Mouse (Mus musculus) liver, adult 2 months (tissue): ENCODE data around the gene Bcl2l12. TPM values are rescaled to one million over a fixed set of nuclear protein-coding genes. Genes with fewer than 3 reads are reported as not detected.

Experiments
- DNase-seq: peaks from one replicate; pipeline ENCODE4 v3.0.0-alpha.2; 2011; ENCODE audit warnings: low read depth, low spot score; ENCODE audit errors: extremely low read depth
- H3K27ac ChIP-seq: fragments of 200-500 bp; replicated peaks from 2 replicates; pipeline ENCODE4 v1.5.1; 2012; ENCODE audit warnings: low read depth, mild to moderate bottlenecking, control low read depth, inconsistent platforms, low read length; ENCODE audit not compliant: insufficient read depth
- H3K27me3 ChIP-seq: fragments of 200-500 bp; 2 replicates; pipeline ENCODE4 v1.6.1; 2012; ENCODE audit warnings: mild to moderate bottlenecking, moderate library complexity, low read length, inconsistent platforms; ENCODE audit not compliant: control insufficient read depth, insufficient read depth
- H3K36me3 ChIP-seq: fragments of 200-500 bp; 2 replicates; pipeline ENCODE4 v1.6.1; 2012; ENCODE audit warnings: low read length, inconsistent platforms; ENCODE audit not compliant: control insufficient read depth, insufficient read depth
- H3K4me1 ChIP-seq: fragments of 200-500 bp; 2 replicates; pipeline ENCODE4 v1.6.1; 2011; ENCODE audit warnings: low read length; ENCODE audit not compliant: control insufficient read depth, insufficient read depth
- H3K4me3 ChIP-seq: fragments of 200-500 bp; 2 replicates; pipeline ENCODE4 v1.5.1; 2011; ENCODE audit warnings: low read depth, mild to moderate bottlenecking, control low read depth, low read length, moderate library complexity; ENCODE audit not compliant: insufficient read depth
- H3K79me2 ChIP-seq: fragments of 200-500 bp; 2 replicates; pipeline ENCODE4 v1.6.1; 2012; ENCODE audit warnings: inconsistent platforms, mild to moderate bottlenecking, low read length, moderate library complexity; ENCODE audit not compliant: control insufficient read depth, insufficient read depth
- H3K9ac ChIP-seq: fragments of 200-500 bp; 2 replicates; pipeline ENCODE4 v1.6.1; 2012; ENCODE audit warnings: low read depth, mild to moderate bottlenecking, control low read depth, inconsistent platforms, low read length
- CTCF ChIP-seq: fragments of 200-500 bp; IDR thresholded peaks from 2 replicates; pipeline ENCODE4 v1.5.1; 2011; ENCODE audit warnings: low read depth, low read length, control low read depth
- POLR2A ChIP-seq: fragments of 200-500 bp; IDR thresholded peaks from 2 replicates; pipeline ENCODE4 v1.6.1; 2011; ENCODE audit warnings: low read length, control low read depth; ENCODE audit not compliant: insufficient read depth; ENCODE audit errors: extremely low read depth
- WGBS: fragments of 180-500 bp; shearing (Covaris S2); methylation state at CpG from one replicate; pipeline ENCODE4 v1.1.7; 2018; 5-methylcytosine and 5-hydroxymethylcytosine counted together
- polyA plus RNA-seq: library from polyadenylated mRNA; depleted of rRNA; stranded (reverse); fragments of >200 nt; gene quantifications from 2 replicates; pipeline ENCODE4 v1.2.3, GENCODE M21; 2012
- total RNA-seq: library from RNA; depleted of rRNA; stranded (reverse); fragments of >200 nt; gene quantifications from 2 replicates; pipeline ENCODE4 v1.2.3, GENCODE M21; 2014

Bcl2l12 gene
- total and polyA plus RNA-seq, 2 experiments = 5.6 to 14.5 TPM

DNA sequence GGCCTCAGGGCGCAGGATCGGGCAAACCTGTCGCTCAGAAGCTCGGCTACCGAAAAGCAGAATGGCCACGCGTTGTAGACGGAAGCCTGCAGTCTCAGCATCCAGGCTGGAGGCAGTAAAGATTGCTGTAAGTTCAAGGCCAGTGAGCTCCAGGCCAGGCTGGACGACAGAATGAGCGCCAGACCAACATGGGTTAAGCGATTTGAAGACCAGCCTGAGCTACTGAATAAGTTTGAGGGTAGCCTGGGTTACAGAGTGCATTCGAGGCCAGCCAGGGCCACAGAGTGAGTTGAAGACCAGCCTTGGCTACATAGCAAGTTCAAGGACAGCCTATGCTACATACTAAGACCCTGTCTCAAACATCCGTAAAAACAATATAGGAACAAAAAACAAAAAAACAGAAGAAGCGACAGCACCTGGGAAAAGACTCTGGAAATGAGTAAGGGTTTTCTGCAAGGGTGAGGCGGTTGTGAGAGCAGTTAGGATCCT is 528 bp downstream of the Bcl2l12 start:
- Histone ChIP-seq H3K4me3 (peak overlapping the region; percentile 80), H3K36me3 (peaks cover 10% of the 10 kb centered on the region; the same call in 1 of the 2 replicates), H3K27ac (peak overlapping the region; percentile 83), H3K27me3 (no peaks in the 10 kb centered on the region), H3K4me1 (peaks cover 6% of the 10 kb centered on the region; the same call in 1 of the 2 replicates), H3K9ac (peak overlapping the region; percentile 76), H3K79me2 (0 out of 2 replicates have a peak, but pooled peaks cover 3% of the 10 kb centered on the region)
- TF ChIP-seq CTCF (no peak), POLR2A (no peak)
- WGBS = 2% methylated on average over 15 of the region's 15 CpGs
- DNase-seq = peak; percentile 55

DNA sequence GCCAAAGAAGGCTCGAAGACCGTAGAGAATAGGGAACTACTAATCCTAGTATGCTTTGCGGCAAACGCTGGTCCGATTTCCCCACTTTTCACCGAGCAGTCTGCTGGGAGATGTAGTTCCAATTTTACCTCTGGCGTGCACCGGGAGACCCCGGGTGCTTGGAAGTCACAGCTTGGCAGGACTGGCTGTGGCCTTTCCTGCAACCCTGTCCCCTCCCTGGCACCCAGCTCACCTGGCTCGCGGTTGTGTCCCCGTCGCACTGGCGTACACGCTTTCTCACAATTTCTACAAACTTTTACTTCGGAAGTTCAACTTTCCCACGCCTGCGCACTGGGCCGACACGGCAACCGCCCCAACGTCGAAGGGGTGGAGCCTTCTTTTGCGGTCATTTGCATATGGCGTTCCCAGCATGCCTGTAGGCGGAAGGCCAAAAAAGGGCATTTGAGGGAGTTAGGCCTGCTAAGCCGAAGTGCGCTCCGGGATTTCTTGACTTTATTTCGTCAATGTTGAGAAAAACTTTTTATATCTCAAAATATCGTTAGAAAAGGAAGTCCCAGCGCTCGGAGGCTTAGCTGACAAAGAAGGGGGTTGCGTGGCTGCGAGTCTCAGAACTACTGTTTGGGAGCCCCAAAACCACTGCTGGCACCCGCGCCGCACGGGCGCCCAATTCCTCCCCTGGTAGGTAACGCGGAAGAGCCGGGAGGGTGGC is 1.1 kb downstream of the Bcl2l12 start, which contains the start of gene Irf3:
Gene Irf3, plus strand, starts transcription at position 418 of the 709 bp plus-strand sequence.
- under 1% methylated on average over 43 of the region's 43 CpGs for WGBS
- Histone ChIP-seq H3K79me2 (0 out of 2 replicates have a peak, but pooled peaks cover under 1% of the 10 kb centered on the region), H3K36me3 (peaks cover 10% of the 10 kb centered on the region; the same call in 1 of the 2 replicates), H3K4me3 (peak within 1 kb of the TSS; percentile 83), H3K27me3 (no peaks in the 10 kb centered on the region), H3K27ac (peak within 1 kb of the TSS; percentile 90), H3K9ac (peak within 1 kb of the TSS; percentile 88), H3K4me1 (peaks cover 6% of the 10 kb centered on the region; the same call in 1 of the 2 replicates)
- TF ChIP-seq CTCF (no peak), POLR2A (0 out of 2 replicates have a peak, but pooled peaks have one; percentile 60)
- DNase-seq = peak; percentile 93

DNA sequence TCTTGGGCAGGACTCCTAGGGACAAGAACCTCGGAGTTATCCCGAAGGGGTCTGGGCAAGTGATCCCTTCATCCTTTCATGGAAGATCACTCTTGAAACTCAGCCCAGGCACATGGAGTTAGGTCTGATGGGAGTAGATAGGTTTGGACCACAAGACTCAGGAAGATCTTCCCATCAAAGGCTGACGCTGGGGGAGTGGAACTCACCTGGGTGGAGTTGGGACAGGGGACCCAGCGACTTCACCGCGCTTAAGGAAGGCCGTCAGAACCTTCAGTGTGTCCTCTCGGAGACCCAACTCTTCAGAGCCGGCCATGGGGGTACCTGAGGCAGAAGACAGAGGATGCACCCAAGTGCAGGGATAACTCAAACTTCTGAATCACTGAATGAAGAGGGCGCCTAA is 1.8 kb downstream of the Bcl2l12 start:
- H3K9ac ChIP-seq = peak overlapping the region; percentile 46
- H3K4me1 ChIP-seq = peaks cover 6% of the 10 kb centered on the region; the same call in 1 of the 2 replicates
- WGBS = 18% methylated on average over 10 of the region's 10 CpGs
- H3K27ac ChIP-seq = no peak overlapping the region
- H3K4me3 ChIP-seq = peak overlapping the region; percentile 83; the same call in 1 of the 2 replicates
- DNase-seq = no peak
- TF ChIP-seq POLR2A = no peak
- no peak for TF ChIP-seq CTCF
- no peaks in the 10 kb centered on the region for H3K27me3 ChIP-seq
- peaks cover 10% of the 10 kb centered on the region; the same call in 1 of the 2 replicates for H3K36me3 ChIP-seq
- H3K79me2 ChIP-seq = no peaks in the 10 kb centered on the region

DNA sequence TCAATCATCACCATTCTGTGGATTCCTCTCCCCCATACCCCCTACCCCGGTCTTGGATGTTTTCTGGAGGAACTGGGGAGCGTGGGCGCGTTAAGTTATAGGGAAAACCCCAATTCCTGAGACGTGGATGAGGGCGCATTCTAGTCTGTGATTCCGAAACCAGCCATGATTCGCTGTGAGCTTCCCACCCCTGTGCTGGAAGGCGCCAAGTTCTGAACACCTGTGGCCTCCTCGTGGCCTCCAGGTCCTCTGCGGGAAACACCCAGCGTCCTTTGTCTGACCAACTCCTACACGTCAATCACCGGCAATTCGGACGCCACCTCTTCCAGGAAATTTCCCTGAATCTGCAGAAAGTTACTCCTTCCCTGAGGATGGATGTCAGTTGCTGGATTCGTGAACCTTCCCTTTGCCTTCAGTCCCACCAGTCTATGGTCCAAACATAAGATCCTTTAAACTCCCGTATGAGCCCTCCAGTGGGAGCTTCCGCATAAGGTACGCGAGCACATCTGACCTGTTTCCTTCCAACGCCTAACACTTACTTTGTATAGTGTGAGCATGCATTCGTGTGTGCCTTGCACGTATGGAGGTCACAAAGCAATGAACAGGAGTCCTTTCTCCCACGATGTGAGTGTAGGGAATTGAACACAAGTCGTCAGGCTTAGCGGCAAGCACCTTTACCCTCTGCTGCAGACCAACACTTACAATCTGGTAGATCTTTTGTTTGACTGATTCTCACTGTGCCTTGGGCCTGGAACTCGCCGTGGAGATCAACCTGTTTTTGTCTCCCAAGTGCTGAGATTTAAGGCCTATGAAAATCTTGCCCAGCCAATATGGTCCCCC is 11.4 kb downstream of the Bcl2l12 start:
- H3K79me2 ChIP-seq = peaks cover 5% of the 10 kb centered on the region; the same call in 1 of the 2 replicates
- peak overlapping the region; percentile 63 for H3K4me3 ChIP-seq
- under 1% methylated on average over 29 of the region's 29 CpGs for WGBS
- H3K36me3 ChIP-seq = no peaks in the 10 kb centered on the region; the same call in 1 of the 2 replicates
- TF ChIP-seq POLR2A = 0 out of 2 replicates have a peak, but pooled peaks have one; percentile 16
- TF ChIP-seq CTCF = no peak
- H3K4me1 ChIP-seq = peaks cover 8% of the 10 kb centered on the region
- H3K27ac ChIP-seq = peak overlapping the region; percentile 78
- peak overlapping the region; percentile 70 for H3K9ac ChIP-seq
- no peaks in the 10 kb centered on the region for H3K27me3 ChIP-seq
- DNase-seq = no peak

DNA sequence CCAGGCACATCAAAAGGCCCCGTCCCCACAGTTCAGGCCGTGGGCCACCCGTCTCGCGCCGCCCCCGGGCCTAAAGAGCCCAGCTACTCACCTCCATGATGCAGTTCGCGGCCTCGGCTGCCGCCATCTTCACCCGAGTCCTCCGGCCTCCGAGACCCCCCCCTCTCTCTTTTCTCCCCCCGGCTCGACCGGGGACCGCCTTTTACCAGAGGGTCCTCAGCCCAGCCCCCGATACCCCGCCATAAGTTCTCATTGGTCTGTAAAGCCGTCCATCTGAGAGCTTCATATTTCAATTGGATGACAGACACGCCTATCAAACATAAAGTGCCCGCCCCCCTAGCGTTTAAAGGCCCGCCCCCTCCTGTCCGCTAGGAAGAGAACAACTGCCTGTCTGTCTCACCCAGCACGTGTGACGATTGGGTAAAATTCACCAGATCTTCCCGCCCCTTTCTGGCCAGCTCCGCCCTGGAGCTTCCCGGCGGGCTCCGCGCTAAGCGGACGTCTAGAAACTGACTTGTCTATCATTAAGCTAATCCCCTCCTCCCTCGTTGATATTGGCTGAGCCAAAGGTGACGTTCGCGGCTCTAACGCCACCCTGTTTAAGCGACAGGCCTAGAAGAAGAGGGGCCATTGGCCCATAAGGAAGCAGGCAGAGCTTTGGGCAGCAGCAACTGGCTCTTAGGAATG is 12.2 kb downstream of the Bcl2l12 start, which contains the start of gene Prmt1:
Gene Prmt1, minus strand, starts transcription at position 377 of the 687 bp plus-strand sequence.
- DNase-seq = peak; percentile 100
- TF ChIP-seq CTCF = no peak
- peak; percentile 21; the same call in 1 of the 2 replicates for TF ChIP-seq POLR2A
- under 1% methylated on average over 42 of the region's 42 CpGs for WGBS
- Histone ChIP-seq H3K79me2 (peaks cover 5% of the 10 kb centered on the region; the same call in 1 of the 2 replicates), H3K27me3 (no peaks in the 10 kb centered on the region), H3K4me1 (peaks cover 8% of the 10 kb centered on the region), H3K27ac (peak within 1 kb of the TSS; percentile 78), H3K4me3 (peak within 1 kb of the TSS; percentile 94), H3K9ac (peak within 1 kb of the TSS; percentile 83), H3K36me3 (peaks cover 1% of the 10 kb centered on the region; the same call in 1 of the 2 replicates)
